Mouse (Mus musculus) ovary, adult 10 weeks (tissue): ENCODE measurements around the gene Xaf1. TPM values are rescaled to one million over a fixed set of nuclear protein-coding genes. Genes with fewer than 3 reads are reported as not detected.

Experiments used
- polyA plus RNA-seq: library from polyadenylated mRNA; stranded (reverse); fragments of 350-450 nt; fragmentation: Illumina TruSeq; extraction: RNeasy Lipid Tissue Mini Kit (QIAGEN cat#74804); gene quantifications from one replicate; pipeline ENCODE4 v1.2.3, GENCODE M21; 2014

Gene Xaf1
- polyA plus RNA-seq, result 31.6 TPM

GRCm38 (mm10) chr11:72301334-72301733 lies at the start of gene Xaf1:
Gene Xaf1, plus strand, starts transcription at chr11:72301629.

DNA sequence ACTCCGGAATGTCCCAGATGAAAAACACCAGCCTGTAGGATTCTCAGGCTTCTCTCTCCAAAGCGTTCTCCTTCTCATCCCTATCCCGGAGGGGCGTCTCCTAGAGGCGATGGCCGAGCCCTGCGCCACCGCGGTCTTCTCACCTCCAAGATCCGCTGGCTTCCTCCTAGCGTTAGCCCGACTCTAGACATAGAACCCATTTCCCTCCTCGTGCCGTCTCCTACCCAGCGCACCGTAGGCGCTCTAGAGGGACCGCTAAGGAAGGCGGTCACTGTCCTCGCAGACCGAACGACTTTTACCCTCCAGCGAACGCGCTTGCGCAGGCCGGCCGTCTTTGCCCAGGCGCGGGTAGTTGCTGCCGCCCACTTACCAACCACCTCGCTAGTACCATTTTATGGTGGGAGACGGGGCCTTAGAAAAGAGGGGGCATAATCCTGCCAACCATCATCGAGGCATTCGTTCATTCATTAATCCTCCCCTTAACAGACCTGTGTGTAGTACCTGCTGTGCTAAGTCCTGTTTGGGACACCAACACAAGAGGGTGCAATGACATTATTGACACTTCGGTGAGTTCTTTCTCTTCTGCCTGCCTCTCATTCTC lies 34.4 kb upstream of the Xaf1 start, which contains the start of gene Slc13a5:
TSS of gene Slc13a5 (minus strand) at position 263 of the 601 bp plus-strand sequence.

GRCm38 (mm10) chr11:72314151-72314895 lies 12.9 kb downstream of the Xaf1 start, which contains the start of gene Fbxo39:
Gene Fbxo39, plus strand, starts transcription at chr11:72314444.

GRCm38 (mm10) chr11:72362347-72362741 lies 60.9 kb downstream of the Xaf1 start, which contains the start of gene Tekt1:
Gene Tekt1, minus strand, starts transcription at chr11:72362442.

Other genes starting within 250 kb of the Xaf1 start
- 1.0 TPM for gene Pitpnm3, start 165.9 kb upstream of the Xaf1 start, polyA plus RNA-seq
- not detected for gene Gm43951, start 94.8 kb upstream of the Xaf1 start, polyA plus RNA-seq
- 16.2 TPM for gene 4933427D14Rik, start 94.2 kb upstream of the Xaf1 start, polyA plus RNA-seq
- 130 TPM for gene Txndc17, start 94.1 kb upstream of the Xaf1 start, polyA plus RNA-seq
- 16.0 TPM for gene Med31, start 86.0 kb upstream of the Xaf1 start, polyA plus RNA-seq
- not detected for gene Slc13a5, start 34.4 kb upstream of the Xaf1 start, polyA plus RNA-seq
- not detected for gene Fbxo39, start 12.8 kb downstream of the Xaf1 start, polyA plus RNA-seq
- 3.1 TPM for gene Tekt1, start 60.8 kb downstream of the Xaf1 start, polyA plus RNA-seq
- 9.8 TPM for gene Smtnl2, start 110.1 kb downstream of the Xaf1 start, polyA plus RNA-seq
- gene Ggt6, start 133.9 kb downstream of the Xaf1 start, polyA plus RNA-seq, result not detected
- 60.1 TPM for gene Mybbp1a, start 139.7 kb downstream of the Xaf1 start, polyA plus RNA-seq
- 0.80 TPM for gene Spns2, start 188.3 kb downstream of the Xaf1 start, polyA plus RNA-seq
- gene Spns3, start 248.9 kb downstream of the Xaf1 start, polyA plus RNA-seq, result not detected